ENCODE assay signal across 12 mouse cellular contexts in the genomic region with DNA sequence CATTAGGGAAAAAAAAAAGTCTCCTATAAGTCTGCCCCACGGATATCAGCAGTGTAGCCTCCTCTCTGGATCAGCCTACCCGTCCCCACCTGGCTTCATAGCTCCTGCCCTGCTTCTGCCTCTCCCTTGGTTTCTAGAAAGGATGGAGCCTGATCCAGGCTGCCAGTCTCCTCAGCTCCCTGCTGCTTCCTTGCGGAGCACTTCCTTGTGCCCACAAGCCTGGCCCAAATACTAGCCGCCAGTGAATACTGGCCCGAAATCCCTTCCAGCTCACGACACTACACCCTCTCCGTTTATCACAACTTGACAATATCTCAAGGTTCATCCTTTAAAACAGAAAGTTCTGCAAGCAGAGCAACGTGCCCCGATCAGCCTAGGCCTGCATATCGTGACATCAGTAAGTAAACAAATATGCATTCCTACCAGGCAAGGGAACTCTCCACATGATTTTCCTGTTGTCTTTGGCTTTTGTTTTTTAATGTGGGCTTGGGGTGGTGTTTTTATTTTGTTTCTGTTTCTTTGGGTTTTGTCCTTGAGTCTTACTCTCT.
A peak's percentile ranks its signal among the peaks of the same experiment; 100 is the strongest.
DNase-seq lines count a peak whose midpoint lies in the region; ATAC-seq and TF ChIP-seq lines count a peak whose summit lies in the region.
"Had no signal": no experiment of that assay in that cellular context is flagged by ENCODE, and none has a peak within 500 bp of the region (broad histone marks: within the 10 kb centered on the region; RNA-seq: fewer than 3 reads in every experiment).

No protein-coding gene starts in this region.

- H3K4me2 ChIP-seq in neural tube, embryonic 13.5 days, result no peak overlapping the region
- H3K4me2 ChIP-seq in intestine, embryonic 15.5 days (replicated peaks), result no peak overlapping the region
- H3K4me2 ChIP-seq: embryonic facial prominence, embryonic 13.5 days; liver, embryonic 15.5 days; midbrain, embryonic 12.5 days had no signal

- no peak for TF ChIP-seq POLR2A in olfactory bulb, adult 2 months (IDR thresholded peaks at IDR 0.05; ENCODE audit: insufficient read depth, low read depth, low read length)

- no peak for ATAC-seq in neural tube, embryonic 13.5 days (ENCODE audit: low read depth)
- ATAC-seq in intestine, embryonic 15.5 days, result no peak

- H3K4me1 ChIP-seq in heart, embryonic 10.5 days, result peaks cover 14% of the 10 kb centered on the region
- peaks cover 10% of the 10 kb centered on the region; the same call in 1 of the 2 replicates for H3K4me1 ChIP-seq in neural tube, embryonic 13.5 days (replicated peaks)
- H3K4me1 ChIP-seq in olfactory bulb, adult 2 months (ENCODE audit: control insufficient read depth, insufficient read depth, low read length), result peaks cover 8% of the 10 kb centered on the region
- H3K4me1 ChIP-seq in intestine, embryonic 15.5 days (replicated peaks), result no peaks in the 10 kb centered on the region
- H3K4me1 ChIP-seq: liver, embryonic 15.5 days had no signal

- peak overlapping the region; percentile 67; the same call in 1 of the 2 replicates for H3K27ac ChIP-seq in heart, embryonic 10.5 days
- H3K27ac ChIP-seq in neural tube, embryonic 13.5 days (replicated peaks), result 0 out of 2 replicates have a peak overlapping the region, but pooled peaks have one; percentile 42
- 0 out of 2 replicates have a peak overlapping the region, but pooled peaks have one; percentile 4 for H3K27ac ChIP-seq in olfactory bulb, adult 2 months (ENCODE audit: insufficient read depth, low read depth, low read length)
- H3K27ac ChIP-seq in intestine, embryonic 15.5 days, result no peak overlapping the region
- H3K27ac ChIP-seq: embryonic facial prominence, embryonic 13.5 days; liver, embryonic 15.5 days; midbrain, embryonic 12.5 days had no signal

- WGBS in heart, embryonic 10.5 days, result 67% methylated on average over 10 of the region's 10 CpGs
- WGBS in neural tube, embryonic 13.5 days, result 79% methylated on average over 10 of the region's 10 CpGs
- WGBS in olfactory bulb, adult 2 months, result 70% methylated on average over 10 of the region's 10 CpGs
- 53% methylated on average over 10 of the region's 10 CpGs for WGBS in intestine, embryonic 15.5 days

- H3K36me3 ChIP-seq in heart, embryonic 10.5 days, result no peaks in the 10 kb centered on the region
- no peaks in the 10 kb centered on the region for H3K36me3 ChIP-seq in neural tube, embryonic 13.5 days
- H3K36me3 ChIP-seq in intestine, embryonic 15.5 days, result no peaks in the 10 kb centered on the region
- H3K36me3 ChIP-seq: embryonic facial prominence, embryonic 13.5 days; liver, embryonic 15.5 days; midbrain, embryonic 12.5 days had no signal

- no peak overlapping the region for H3K9ac ChIP-seq in neural tube, embryonic 13.5 days
- no peak overlapping the region for H3K9ac ChIP-seq in intestine, embryonic 15.5 days
- H3K9ac ChIP-seq: embryonic facial prominence, embryonic 13.5 days; liver, embryonic 15.5 days; midbrain, embryonic 12.5 days had no signal

- TF ChIP-seq CTCF in olfactory bulb, adult 2 months (IDR thresholded peaks at IDR 0.05; ENCODE audit: insufficient read depth, low read depth, low read length), result no peak

- DNase-seq in heart, embryonic 10.5 days (ENCODE audit: low spot score), result no peak
- DNase-seq in heart, postnatal 4 days, result no peak
- no peak for DNase-seq in neural tube, embryonic 10.5 days (ENCODE audit: extremely low spot score, low spot score)
- peak; percentile 47 to 51 for DNase-seq in cerebellum, postnatal 36 days
- no peak for DNase-seq in adrenal gland, adult 18-20 months (ENCODE audit: low spot score in 2 of 2)
- DNase-seq: kidney, adult 18-20 months had no signal

- no peaks in the 10 kb centered on the region for H3K27me3 ChIP-seq in heart, embryonic 10.5 days (ENCODE audit: insufficient read depth, poor library complexity, severe bottlenecking)
- H3K27me3 ChIP-seq in neural tube, embryonic 13.5 days, result no peaks in the 10 kb centered on the region
- H3K27me3 ChIP-seq in intestine, embryonic 15.5 days (replicated peaks), result no peaks in the 10 kb centered on the region
- H3K27me3 ChIP-seq: embryonic facial prominence, embryonic 13.5 days; liver, embryonic 15.5 days; midbrain, embryonic 12.5 days had no signal

- no peak overlapping the region for H3K4me3 ChIP-seq in heart, embryonic 10.5 days
- H3K4me3 ChIP-seq in neural tube, embryonic 13.5 days, result no peak overlapping the region
- no peak overlapping the region for H3K4me3 ChIP-seq in olfactory bulb, adult 2 months (ENCODE audit: insufficient read depth, low read depth, low read length)
- no peak overlapping the region for H3K4me3 ChIP-seq in intestine, embryonic 15.5 days (replicated peaks)
- H3K4me3 ChIP-seq: embryonic facial prominence, embryonic 13.5 days; liver, embryonic 15.5 days; midbrain, embryonic 12.5 days had no signal

- H3K9me3 ChIP-seq in heart, embryonic 10.5 days, result no peaks in the 10 kb centered on the region; the same call in 1 of the 2 replicates
- H3K9me3 ChIP-seq in neural tube, embryonic 13.5 days, result no peaks in the 10 kb centered on the region
- H3K9me3 ChIP-seq in intestine, embryonic 15.5 days, result no peaks in the 10 kb centered on the region
- H3K9me3 ChIP-seq: liver, embryonic 15.5 days; midbrain, embryonic 12.5 days had no signal

Comparison
In these comparisons a context has a peak if more than half of its experiments do, and no peak if none do; other contexts are left out.
1. DNase-seq: peak in cerebellum, postnatal 36 days (2 of 2); none in heart, embryonic 10.5 days (single experiment), heart, postnatal 4 days (single experiment), neural tube, embryonic 10.5 days (single experiment) and adrenal gland, adult 18-20 months (0 of 2).